Mouse (Mus musculus) activated CD4-positive, CD25-positive, alpha-beta regulatory T cell, adult 4 months (primary cell): ENCODE measurements at regions not wholly inside any gene's neighbourhood (a gene's known extent, or its start where the extent isn't known, plus 50 kb on each side); places are given as distances from the start of the nearest gene placed in this dataset.

ENCODE experiments used
- ATAC-seq: one replicate; pipeline ENCODE4 v1.8.0; 2017

DNA sequence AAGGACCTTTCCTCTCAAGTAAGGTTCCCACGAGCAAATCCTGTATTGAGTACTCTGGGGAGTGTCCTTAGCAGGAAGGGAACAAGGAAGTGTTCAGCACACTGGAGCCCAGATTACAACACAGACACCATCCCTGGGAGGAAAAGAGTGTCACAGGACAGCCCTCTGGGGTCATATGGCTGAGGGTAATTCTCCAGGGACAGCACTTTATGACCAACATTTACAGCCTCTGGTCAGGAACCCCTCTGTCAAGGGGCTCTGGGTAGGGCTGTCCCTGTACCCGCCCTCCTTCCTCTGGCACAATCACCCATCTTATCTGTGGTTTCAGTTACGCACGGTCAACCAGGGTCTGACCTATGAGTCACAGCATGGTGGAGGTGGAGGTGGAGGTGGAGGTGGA is 102.8 kb upstream of the Ctnnb1 start:
- ATAC-seq: no peak

- no peak for ATAC-seq
These were observed 98.5 kb upstream of the Ctnnb1 start for GRCm38 (mm10) chr9:120830526-120830925.

GRCm38 (mm10) chr9:120834166-120834565 is 94.8 kb upstream of the Ctnnb1 start:
- ATAC-seq: no peak

DNA sequence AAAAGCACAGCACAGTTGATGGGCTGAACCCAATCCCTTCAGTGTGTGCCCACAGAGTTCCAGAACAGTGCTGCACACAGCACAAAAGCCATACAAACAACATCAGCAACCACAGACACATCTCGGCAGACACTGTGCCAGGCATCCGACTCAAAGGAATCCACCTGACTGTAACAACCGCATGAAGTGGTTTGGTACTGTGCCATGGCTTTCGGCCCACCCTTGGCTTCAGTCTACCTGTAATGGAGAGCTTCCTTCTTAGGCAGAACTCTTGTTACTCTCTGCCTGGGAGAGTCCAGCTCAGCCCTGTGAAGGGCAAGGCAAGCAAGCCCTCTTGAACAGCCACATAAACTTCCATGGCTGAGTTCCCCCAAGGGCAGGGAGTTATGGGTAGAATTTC is 93.4 kb upstream of the Ctnnb1 start:
- ATAC-seq: no peak

GRCm38 (mm10) chr9:120837431-120838150 is 91.4 kb upstream of the Ctnnb1 start:
- ATAC-seq: no peak

DNA sequence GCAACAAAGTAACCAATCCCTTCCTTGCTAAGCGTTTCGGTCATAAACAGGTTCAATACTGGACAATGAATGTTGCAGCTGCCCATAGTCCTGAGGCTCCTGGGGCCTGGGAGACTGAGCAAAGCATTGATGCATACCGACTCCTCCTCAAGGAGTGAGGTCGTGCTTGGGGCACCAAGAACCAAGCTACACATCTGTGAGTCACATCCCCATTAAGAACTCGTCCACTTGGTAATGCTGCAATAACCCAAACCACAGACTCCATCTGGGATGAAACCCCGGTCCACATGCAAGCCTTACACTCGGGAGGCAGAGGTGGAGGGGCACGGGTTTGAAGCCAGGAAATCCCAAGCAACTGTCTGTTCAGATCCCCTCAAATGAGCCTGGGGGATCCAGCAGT is 85.3 kb upstream of the Ctnnb1 start:
- ATAC-seq: no peak

DNA sequence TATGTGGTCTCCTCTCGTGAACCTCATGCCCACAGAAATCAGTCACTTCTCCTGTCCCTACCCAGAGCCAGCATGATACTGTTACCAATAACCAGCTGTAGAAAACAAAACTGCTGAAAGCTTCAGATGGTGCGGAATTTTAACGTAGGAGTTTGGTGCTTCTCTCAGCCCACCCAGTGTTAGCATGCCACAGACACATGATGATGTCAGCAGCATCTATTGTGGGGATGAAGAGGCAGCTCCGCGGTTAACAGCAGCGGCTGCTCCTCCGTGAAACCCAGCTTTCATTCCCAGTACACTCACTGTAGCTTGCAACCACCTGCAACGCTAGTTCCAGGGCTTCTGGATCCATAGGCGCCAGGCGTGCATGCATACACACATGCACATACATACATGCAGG is 83.5 kb upstream of the Ctnnb1 start:
- no peak for ATAC-seq

DNA sequence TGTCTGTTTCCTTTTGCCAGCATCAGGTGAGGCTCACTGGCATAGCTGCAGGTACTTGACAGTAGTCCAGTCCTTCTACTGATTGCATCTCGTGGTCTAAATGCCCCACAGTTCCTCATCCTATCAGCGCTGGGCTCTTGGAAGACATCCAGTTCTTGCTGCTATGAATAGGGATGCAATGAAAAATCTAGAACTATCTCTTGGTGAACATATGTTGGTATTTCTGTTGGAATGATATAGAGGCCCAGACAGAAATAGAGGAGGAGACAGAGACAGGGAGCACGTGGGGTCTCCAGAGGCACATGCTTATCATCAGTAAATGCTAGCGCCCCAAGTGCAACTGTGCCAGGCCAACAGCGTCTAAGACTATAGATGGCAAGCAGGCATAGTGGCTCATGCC is 81.4 kb upstream of the Ctnnb1 start:
- no peak for ATAC-seq

- no peak for ATAC-seq
These were observed 80.1 kb upstream of the Ctnnb1 start for GRCm38 (mm10) chr9:120848962-120849361.

GRCm38 (mm10) chr9:120850092-120850491 is 78.9 kb upstream of the Ctnnb1 start:
- ATAC-seq: no peak

DNA sequence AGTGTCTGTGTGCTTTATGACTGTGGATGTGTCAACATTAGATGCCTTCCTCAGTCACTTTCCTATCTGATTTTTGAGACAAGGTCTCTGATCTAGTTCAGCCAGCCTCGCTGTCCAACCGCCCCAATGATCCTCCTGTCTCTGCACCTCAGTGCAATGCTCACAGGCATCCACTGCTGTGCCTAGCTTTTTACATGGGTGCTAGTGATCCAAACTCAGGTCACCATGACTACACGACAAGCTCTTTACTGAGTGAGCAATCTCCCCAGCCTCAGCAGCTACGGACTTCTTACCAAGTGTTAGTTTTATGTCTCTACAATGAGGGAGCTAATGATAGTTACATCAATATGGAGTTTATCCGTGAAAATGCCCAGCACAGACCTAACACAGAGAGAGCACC is 77.1 kb upstream of the Ctnnb1 start:
- ATAC-seq: no peak

DNA sequence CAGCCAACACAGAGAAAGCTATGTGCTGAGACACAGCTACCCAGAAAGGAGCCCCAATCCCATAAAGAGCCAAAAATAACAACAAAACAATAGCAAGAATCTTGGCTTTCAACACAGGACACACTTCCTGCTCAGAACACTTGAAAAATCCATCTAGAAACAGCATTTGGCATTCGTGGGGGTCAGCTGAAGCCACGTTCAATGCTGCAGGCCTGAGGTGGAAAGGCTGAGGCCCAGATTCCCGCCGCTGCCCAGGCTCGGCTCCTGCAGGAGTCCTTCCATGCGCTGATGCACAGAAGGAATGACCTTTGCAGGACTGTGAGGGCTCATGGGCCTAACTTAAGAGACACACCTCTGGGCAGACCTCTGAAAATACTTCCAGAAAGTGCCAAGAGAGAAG is 76.4 kb upstream of the Ctnnb1 start:
- no peak for ATAC-seq

DNA sequence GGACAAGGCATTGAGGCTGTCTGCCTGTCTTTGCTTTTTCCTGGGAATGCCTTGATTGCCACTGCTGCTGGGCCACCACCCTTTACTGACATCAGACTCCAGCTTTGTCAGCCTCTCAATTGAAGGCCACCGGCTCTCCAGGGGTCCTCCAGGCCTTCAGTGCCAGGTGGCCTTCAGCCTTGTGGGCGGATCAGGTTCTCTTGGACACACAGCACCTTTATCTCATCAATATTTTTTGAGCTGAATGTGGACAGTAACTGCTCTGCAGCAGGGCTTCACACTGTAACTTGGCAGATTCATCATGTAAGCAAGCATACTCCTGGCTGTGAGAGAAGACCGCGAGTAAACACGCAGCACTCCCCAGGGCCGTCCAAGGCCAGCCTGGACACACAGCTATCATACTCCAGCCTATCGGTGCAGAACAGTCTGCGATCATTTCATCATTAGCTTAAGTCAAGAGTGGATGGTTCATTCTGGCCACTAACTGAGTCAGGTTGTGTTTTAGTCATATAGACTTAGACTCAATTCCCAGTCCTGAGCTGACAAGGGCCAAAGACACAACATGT is 75.9 kb upstream of the Ctnnb1 start:
- ATAC-seq: no peak

- ATAC-seq: no peak
These were observed 74.7 kb upstream of the Ctnnb1 start for GRCm38 (mm10) chr9:120854351-120854750.

GRCm38 (mm10) chr9:120855293-120856050 is 73.5 kb upstream of the Ctnnb1 start:
- no peak for ATAC-seq

- no peak for ATAC-seq
These were observed 71.0 kb upstream of the Ctnnb1 start for GRCm38 (mm10) chr9:120857849-120858510.

DNA sequence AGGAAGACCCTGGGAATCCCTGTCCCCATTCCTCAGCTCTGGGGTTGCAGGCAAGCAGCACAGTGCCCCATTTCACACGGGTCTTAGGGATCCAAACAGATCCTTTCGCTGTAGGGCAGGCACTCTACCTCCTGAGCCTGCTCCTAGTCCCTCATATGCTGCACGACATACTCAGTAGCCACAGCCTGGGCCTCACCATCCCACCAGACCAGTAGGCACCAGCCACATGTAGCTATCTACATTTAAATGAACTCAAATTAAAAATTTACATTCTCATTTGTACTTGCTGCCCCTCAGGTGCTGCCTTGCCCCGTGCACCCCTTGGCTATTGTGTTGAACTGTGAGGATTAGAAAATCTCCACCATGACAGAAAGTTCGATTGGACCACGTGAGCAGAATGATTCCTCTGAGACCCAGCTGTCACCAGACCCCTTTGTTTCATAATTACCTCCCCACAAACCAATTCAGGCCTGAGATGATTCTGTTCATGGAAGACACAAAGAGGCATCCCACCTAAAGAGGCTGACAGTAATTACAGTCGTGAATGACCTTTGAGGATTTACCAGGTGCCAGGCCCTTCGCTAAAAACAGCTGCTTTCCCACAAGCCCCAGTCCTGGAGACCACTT is 67.9 kb upstream of the Ctnnb1 start:
- no peak for ATAC-seq

- ATAC-seq: no peak
These were observed 67.1 kb upstream of the Ctnnb1 start for GRCm38 (mm10) chr9:120861788-120862345.

DNA sequence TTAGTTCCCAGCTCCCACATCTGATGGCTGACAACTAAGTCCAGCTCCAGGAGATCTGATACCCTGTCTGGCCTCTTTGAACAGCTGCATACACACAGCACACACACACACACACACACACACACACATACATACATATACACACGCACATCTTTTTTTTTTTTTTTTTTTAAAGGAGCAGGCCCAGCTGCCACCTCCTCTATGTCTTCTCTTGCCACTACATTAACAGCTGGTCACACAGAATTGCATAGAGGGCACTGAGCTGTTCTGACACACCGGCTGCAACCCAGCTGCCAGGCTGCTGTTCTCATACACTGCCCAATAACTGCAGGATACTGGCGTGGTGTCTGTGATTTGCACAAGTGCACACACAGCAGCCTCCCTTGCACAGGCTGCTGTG is 64.6 kb upstream of the Ctnnb1 start:
- ATAC-seq: no peak

DNA sequence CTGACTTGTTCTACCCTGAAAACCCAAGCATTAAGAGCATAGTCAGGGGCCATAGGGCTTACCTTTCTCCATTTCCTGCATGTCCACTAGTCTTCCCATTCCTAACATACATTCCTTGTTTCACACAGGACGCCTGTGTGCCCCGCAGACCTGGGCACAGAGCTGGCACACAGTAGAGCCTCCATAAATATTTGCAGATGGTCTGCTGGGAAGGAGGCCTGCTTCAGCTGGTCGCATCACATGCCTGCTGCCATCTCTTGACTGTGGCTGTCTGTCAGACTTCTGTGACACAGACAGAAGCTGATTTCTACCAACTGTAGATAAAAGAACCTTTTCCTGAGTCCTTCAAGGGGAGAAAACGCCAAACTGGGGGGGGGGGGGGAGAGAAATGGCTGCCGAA is 62.8 kb upstream of the Ctnnb1 start:
- ATAC-seq: no peak

GRCm38 (mm10) chr9:120866709-120867108 is 62.3 kb upstream of the Ctnnb1 start:
- ATAC-seq: no peak

DNA sequence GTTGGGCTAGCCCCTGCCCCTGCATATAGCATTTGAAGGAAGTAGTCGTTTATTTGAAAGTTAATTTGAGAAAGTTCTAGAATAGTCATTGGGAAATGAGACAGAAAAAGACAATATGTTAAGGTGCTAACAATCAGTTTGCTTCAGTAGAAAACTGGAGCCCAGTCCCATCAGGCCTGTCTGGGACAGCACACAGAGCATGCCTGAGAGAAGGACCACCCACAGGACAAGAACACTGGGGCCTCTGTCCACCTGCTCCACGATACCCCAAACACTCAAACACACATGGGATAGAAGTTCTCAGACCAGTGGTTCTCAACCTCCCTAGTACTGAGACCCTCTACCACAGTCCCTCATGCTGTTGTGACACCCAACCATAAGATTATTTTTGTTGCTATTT is 61.2 kb upstream of the Ctnnb1 start:
- no peak for ATAC-seq

DNA sequence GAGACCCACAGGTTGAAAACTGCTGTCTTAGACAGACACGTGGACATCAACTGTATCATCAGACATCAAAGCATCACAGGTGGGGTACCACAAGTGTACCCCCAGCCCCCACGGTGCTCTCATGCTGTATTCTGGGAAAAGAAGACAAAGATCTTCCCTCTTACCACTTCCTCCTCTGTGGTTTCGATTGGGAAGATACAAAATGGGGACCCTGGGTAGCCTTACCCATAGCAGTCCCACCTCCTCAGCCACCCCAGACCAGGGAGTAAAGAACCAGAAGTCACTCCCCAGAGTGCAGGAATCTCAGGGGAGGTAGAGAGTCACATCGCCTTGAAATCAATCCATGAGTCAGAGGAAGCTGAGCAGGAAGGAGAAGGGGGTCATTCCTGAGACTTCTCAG is 60.7 kb upstream of the Ctnnb1 start:
- no peak for ATAC-seq
